Mouse (Mus musculus) gastrocnemius, adult 2 months (tissue): ENCODE results near the gene Arl4a. TPM values are rescaled to one million over a fixed set of nuclear protein-coding genes. Genes with fewer than 3 reads are reported as not detected.

Experiments
- DNase-seq: peaks from one replicate; pipeline ENCODE4 v3.0.0; 2022
- H3K27ac ChIP-seq: fragments of 200-600 bp; 2 replicates; pipeline ENCODE4 v1.8.1; 2022; ENCODE audit warnings: mild to moderate bottlenecking
- H3K4me3 ChIP-seq: fragments of 200-600 bp; 2 replicates; pipeline ENCODE4 v1.8.1; 2022; ENCODE audit warnings: mild to moderate bottlenecking, moderate library complexity
- CTCF ChIP-seq: fragments of 200-600 bp; IDR thresholded peaks from 2 replicates; pipeline ENCODE4 v1.8.1; 2022; ENCODE audit warnings: antibody characterized with exemption, mild to moderate bottlenecking, moderate library complexity
- intact Hi-C: fragments of 180-260 bp; cut with DNase I; formaldehyde crosslinking; loops from one replicate; pipeline ENCODE4 v1.15.1; 2025
- total RNA-seq, 2 experiments: library from RNA; stranded (reverse); gene quantifications; 2 replicates each; pipeline ENCODE4 v1.2.3; 2021

Gene Arl4a
- total RNA-seq, 2 experiments from 2014 or later = 24.4 to 26.9 TPM

GRCm38 (mm10) chr12:39998070-39998852 is 39.6 kb downstream of the Arl4a start:
- intact Hi-C loops = no loop called here
- Histone ChIP-seq H3K27ac (peak overlapping the region; percentile 49), H3K4me3 (0 out of 2 replicates have a peak overlapping the region, but pooled peaks have one; percentile 11)
- DNase-seq = no peak
- no peak for TF ChIP-seq CTCF

- H3K4me3 ChIP-seq = no peak overlapping the region
- no peak for DNase-seq
- TF ChIP-seq CTCF = no peak
- intact Hi-C loops = no loop called here
- no peak overlapping the region for H3K27ac ChIP-seq
These were observed 40.2 kb downstream of the Arl4a start for GRCm38 (mm10) chr12:39997651-39998050.

- DNase-seq = no peak
These were observed 41.8 kb downstream of the Arl4a start for GRCm38 (mm10) chr12:39996015-39996414.

GRCm38 (mm10) chr12:39995609-39996008 is 42.2 kb downstream of the Arl4a start:
- no peak for TF ChIP-seq CTCF
- intact Hi-C loops = no loop called here
- H3K4me3 ChIP-seq = no peak overlapping the region
- no peak overlapping the region for H3K27ac ChIP-seq
- DNase-seq = no peak

More at GRCm38 (mm10) chr12:39996015-39996414, 41.8 kb downstream of the Arl4a start:
- Histone ChIP-seq H3K4me3 (no peak overlapping the region), H3K27ac (no peak overlapping the region)
- intact Hi-C loops = no loop called here
- no peak for TF ChIP-seq CTCF

- Histone ChIP-seq H3K4me3 (no peak overlapping the region), H3K27ac (no peak overlapping the region)
- DNase-seq = no peak
- TF ChIP-seq CTCF = no peak
- intact Hi-C loops = no loop called here
These were observed 45.0 kb downstream of the Arl4a start for GRCm38 (mm10) chr12:39992767-39993302.

- TF ChIP-seq CTCF = no peak
- no peak overlapping the region for H3K27ac ChIP-seq
- no peak overlapping the region for H3K4me3 ChIP-seq
- DNase-seq = no peak
- intact Hi-C loops = no loop called here
These were observed 46.7 kb downstream of the Arl4a start for GRCm38 (mm10) chr12:39990830-39991780.

- no peak for TF ChIP-seq CTCF
- intact Hi-C loops = no loop called here
These were observed 48.7 kb downstream of the Arl4a start for GRCm38 (mm10) chr12:39989136-39989535.

GRCm38 (mm10) chr12:39987177-39987576 is 50.6 kb downstream of the Arl4a start:
- no peak for DNase-seq
- no peak overlapping the region for H3K4me3 ChIP-seq
- no peak for TF ChIP-seq CTCF
- intact Hi-C loops = no loop called here
- no peak overlapping the region for H3K27ac ChIP-seq

More at GRCm38 (mm10) chr12:39989136-39989535, 48.7 kb downstream of the Arl4a start:
- no peak for DNase-seq
- H3K27ac ChIP-seq = no peak overlapping the region
- no peak overlapping the region for H3K4me3 ChIP-seq

- no peak for DNase-seq
- H3K27ac ChIP-seq = no peak overlapping the region
- no peak overlapping the region for H3K4me3 ChIP-seq
- TF ChIP-seq CTCF = no peak
- intact Hi-C loops = no loop called here
These were observed 52.2 kb downstream of the Arl4a start for GRCm38 (mm10) chr12:39985639-39986038.

- H3K27ac ChIP-seq = no peak overlapping the region
- TF ChIP-seq CTCF = no peak
- intact Hi-C loops = loop anchor here (5.0 kb wide), 1 partner anchor 58 kb away; the partner anchor contains the start of gene Arl4a
- no peak overlapping the region for H3K4me3 ChIP-seq
- no peak for DNase-seq
These were observed 58.0 kb downstream of the Arl4a start for GRCm38 (mm10) chr12:39979792-39980191.

GRCm38 (mm10) chr12:39979066-39979465 is 58.8 kb downstream of the Arl4a start:
- intact Hi-C loops = no loop called here
- no peak overlapping the region for H3K4me3 ChIP-seq
- no peak for TF ChIP-seq CTCF
- no peak overlapping the region for H3K27ac ChIP-seq
- no peak for DNase-seq

GRCm38 (mm10) chr12:39977996-39978590 is 59.7 kb downstream of the Arl4a start:
- Histone ChIP-seq H3K4me3 (no peak overlapping the region), H3K27ac (no peak overlapping the region)
- intact Hi-C loops = no loop called here
- TF ChIP-seq CTCF = no peak
- no peak for DNase-seq
